Mouse (Mus musculus): ENCODE results near the gene Mnd1. TPM values are rescaled to one million over a fixed set of nuclear protein-coding genes. Genes with fewer than 3 reads are reported as not detected.
A peak's percentile ranks its signal among the peaks of the same experiment; 100 is the strongest.

Mnd1 gene
- 10.0 and 14.2 TPM in 2 replicates for polyA plus RNA-seq (2016; fragmentation: Nextera tagmentation; extraction: Ambion mirVana)

DNA sequence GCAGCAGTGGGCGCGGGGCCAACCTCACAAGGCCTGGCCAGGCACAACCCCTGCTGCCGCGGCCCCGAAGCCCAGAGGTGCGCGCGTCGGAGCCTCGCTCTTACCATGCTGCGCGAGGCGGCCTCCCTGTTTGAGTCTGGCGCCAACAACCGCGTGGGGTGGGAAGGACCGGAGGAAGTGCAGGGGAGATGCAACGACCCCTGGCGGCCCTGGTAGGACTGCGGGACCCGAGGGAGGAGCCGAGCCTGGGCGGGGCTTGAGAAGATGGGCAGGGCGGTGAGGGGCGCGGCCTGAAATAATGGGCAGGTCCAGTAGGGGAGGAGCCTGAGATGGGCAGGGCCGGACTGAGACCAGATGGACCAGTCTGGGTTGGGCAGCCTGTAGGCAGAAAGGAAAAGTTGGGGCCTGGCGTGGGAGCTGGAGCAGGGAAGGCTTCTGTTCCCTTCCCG, at the start of gene Mnd1:
Gene Mnd1 (minus strand): TSS at position 229 of the 449 bp plus-strand sequence.
- peak; percentile 99 for DNase-seq (ENCODE audit: low spot score)
- H3K4me1 ChIP-seq (replicated peaks) = peaks cover 18% of the 10 kb centered on the region
- peak within 1 kb of the TSS; percentile 93 for H3K27ac ChIP-seq
- WGBS = under 1% methylated on average over 29 of the region's 29 CpGs
- H3K27me3 ChIP-seq (ENCODE audit: insufficient read depth, poor library complexity, severe bottlenecking) = no peaks in the 10 kb centered on the region
- peak within 1 kb of the TSS; percentile 62 for H3K4me3 ChIP-seq
- no peaks in the 10 kb centered on the region for H3K9me3 ChIP-seq
- H3K36me3 ChIP-seq = peaks cover 20% of the 10 kb centered on the region

DNA sequence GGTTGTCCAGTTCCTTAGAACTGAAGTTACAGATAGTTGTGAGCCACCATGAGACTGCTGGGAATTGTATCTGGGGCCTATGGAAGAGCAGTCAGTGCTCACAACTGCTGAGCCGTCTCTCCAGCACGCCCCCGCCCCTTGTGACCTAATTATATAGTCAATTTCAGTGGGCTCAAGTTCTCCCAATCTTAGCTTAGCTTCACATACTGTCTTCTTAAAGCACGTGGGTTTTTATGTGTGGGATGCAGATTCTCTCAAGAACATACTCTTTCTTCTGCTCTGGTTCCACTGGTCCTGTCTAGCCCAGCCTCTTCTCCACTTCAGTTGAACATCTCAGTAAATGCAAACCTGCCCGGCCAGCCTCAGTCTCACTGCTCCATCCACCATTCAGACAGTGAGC, 49.1 kb upstream of the Mnd1 start:
- no peak overlapping the region for H3K27ac ChIP-seq
- DNase-seq (ENCODE audit: low spot score) = no peak
- no peak overlapping the region for H3K4me3 ChIP-seq
- 84% methylated on average over 5 of the region's 5 CpGs for WGBS
- H3K36me3 ChIP-seq = peaks cover 73% of the 10 kb centered on the region
- H3K9me3 ChIP-seq = no peaks in the 10 kb centered on the region
- no peaks in the 10 kb centered on the region for H3K27me3 ChIP-seq (ENCODE audit: insufficient read depth, poor library complexity, severe bottlenecking)
- peaks cover 6% of the 10 kb centered on the region for H3K4me1 ChIP-seq (replicated peaks)

DNA sequence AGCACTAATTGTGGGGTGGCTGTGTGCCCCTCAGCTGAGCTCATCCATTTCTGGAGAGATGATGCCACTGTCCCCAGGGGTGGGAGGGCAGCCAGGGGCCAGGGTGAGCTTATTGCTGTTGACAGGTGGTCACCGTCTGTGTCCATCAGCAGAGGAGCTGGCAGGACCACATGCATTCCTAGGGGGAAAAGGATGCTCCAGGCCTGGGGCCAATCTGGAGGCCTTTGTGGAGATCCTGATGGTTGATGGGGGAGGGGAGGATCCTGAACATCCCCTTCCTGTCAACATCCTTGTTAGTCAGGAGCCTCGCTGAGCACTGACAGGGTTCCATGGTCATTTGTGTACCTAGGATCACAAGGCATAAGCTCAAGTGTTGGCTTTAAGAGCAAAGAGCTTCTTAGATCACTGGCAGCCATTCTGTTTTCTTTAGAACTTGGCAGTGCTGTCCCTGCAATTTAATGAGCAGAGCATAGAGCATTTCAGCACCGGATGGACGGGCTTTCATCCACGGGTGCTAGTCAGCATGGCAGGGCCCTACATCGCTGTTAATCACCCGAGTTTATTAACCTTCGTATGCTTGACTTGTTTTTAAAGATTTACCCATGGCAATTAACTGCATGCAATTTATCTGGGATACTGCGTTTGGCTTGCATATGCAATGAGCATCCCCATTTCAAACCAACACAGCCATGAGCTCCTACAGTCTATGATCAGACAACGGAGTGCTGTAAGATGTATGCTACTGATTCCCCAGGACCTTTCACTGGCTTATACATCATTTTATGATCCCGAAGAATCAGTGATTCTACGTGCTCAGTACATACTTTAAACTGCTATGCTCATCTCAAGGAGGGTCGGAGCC, 45.2 kb upstream of the Mnd1 start:
- WGBS = 78% methylated on average over 13 of the region's 13 CpGs
- Histone ChIP-seq H3K4me3 (no peak overlapping the region), H3K27ac (peak overlapping the region; percentile 50), H3K36me3 (peaks cover 63% of the 10 kb centered on the region), H3K4me1 (replicated peaks) (peaks cover 6% of the 10 kb centered on the region), H3K9me3 (no peaks in the 10 kb centered on the region), H3K27me3 (ENCODE audit: insufficient read depth, poor library complexity, severe bottlenecking) (no peaks in the 10 kb centered on the region)
- peak; percentile 49 for DNase-seq (ENCODE audit: low spot score)

- Histone ChIP-seq H3K27ac (no peak overlapping the region), H3K27me3 (ENCODE audit: insufficient read depth, poor library complexity, severe bottlenecking) (no peaks in the 10 kb centered on the region), H3K4me1 (replicated peaks) (peaks cover 6% of the 10 kb centered on the region), H3K36me3 (peaks cover 58% of the 10 kb centered on the region), H3K9me3 (no peaks in the 10 kb centered on the region), H3K4me3 (no peak overlapping the region)
- WGBS = 91% methylated on average over 9 of the region's 9 CpGs
- DNase-seq (ENCODE audit: low spot score) = no peak
Measured at GRCm38 (mm10) chr3:84199516-84199915, 43.9 kb upstream of the Mnd1 start.

- Histone ChIP-seq H3K4me3 (no peak overlapping the region), H3K27ac (no peak overlapping the region), H3K9me3 (no peaks in the 10 kb centered on the region), H3K4me1 (replicated peaks) (peaks cover 11% of the 10 kb centered on the region), H3K36me3 (peaks cover 66% of the 10 kb centered on the region), H3K27me3 (ENCODE audit: insufficient read depth, poor library complexity, severe bottlenecking) (0 out of 2 replicates have a peak, but pooled peaks cover under 1% of the 10 kb centered on the region)
- WGBS = 98% methylated on average over 3 of the region's 3 CpGs
- DNase-seq (ENCODE audit: low spot score) = no peak
Measured at GRCm38 (mm10) chr3:84198229-84198628, 42.6 kb upstream of the Mnd1 start.

DNA sequence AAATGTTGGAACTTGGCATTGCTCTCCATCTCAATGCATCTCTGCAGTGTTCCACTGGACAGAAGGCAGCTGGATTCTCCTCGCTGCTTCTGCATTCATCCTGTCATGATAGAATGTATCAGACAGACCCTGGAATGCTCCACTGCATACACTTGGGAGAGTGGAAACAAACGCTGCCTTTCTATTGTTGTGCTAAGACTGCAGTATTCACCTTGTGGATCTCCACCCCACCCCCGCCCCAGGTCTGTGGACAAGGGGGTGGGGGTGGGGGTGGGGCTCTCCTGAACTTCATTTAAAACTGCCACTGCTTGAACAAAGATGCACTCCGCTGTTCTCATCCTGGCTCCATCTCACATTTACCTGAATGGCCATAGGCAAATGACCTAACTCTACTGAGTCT, 38.3 kb upstream of the Mnd1 start:
- peaks cover 82% of the 10 kb centered on the region for H3K36me3 ChIP-seq
- peaks cover 36% of the 10 kb centered on the region for H3K27me3 ChIP-seq (ENCODE audit: insufficient read depth, poor library complexity, severe bottlenecking)
- H3K4me3 ChIP-seq = no peak overlapping the region
- DNase-seq (ENCODE audit: low spot score) = no peak
- H3K4me1 ChIP-seq (replicated peaks) = peaks cover 28% of the 10 kb centered on the region
- 60% methylated on average over 4 of the region's 4 CpGs for WGBS
- H3K9me3 ChIP-seq = no peaks in the 10 kb centered on the region
- H3K27ac ChIP-seq = no peak overlapping the region

DNA sequence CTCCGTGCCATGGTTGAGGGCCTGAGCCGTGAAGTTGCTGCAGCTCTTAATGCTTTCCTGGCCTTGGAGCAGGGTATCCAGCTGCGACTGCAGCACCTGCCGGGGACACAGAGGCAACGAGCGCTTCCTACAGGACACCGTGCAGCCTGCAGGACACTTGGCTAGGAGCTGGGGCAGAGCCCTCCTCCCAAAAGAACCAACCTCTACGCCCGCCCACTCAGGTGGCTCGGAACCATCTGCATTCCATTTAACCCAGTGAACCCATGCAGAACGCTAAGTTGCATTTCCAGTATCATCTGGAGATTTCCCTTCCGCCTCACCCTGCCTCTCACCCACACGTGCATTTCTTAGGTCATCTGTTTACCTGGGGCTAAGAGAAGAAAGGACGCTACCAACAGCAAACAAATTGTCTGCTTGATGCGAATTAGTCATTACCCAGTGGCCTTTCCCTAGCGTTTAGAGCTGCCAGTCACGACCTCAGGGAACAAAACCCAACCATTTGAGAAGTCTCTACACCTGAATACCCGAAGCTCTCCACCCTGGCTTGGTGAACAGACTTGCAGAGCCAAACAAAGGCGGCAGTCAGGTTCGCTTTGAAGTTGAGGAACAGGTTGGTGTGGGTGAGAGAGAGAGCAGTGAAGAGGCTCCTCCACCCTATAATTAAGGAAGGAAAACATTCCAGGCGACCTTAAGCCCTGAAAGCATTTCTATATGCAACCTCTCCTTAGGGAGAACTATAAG, 35.7 kb upstream of the Mnd1 start:
- H3K4me1 ChIP-seq (replicated peaks) = peaks cover 28% of the 10 kb centered on the region
- no peaks in the 10 kb centered on the region for H3K9me3 ChIP-seq
- H3K27me3 ChIP-seq (ENCODE audit: insufficient read depth, poor library complexity, severe bottlenecking) = peaks cover 36% of the 10 kb centered on the region
- no peak for DNase-seq (ENCODE audit: low spot score)
- WGBS = 48% methylated on average over 21 of the region's 21 CpGs
- peaks cover 83% of the 10 kb centered on the region for H3K36me3 ChIP-seq
- H3K4me3 ChIP-seq = peak overlapping the region; percentile 38
- peak overlapping the region; percentile 70; the same call in 1 of the 2 replicates for H3K27ac ChIP-seq

GRCm38 (mm10) chr3:84190513-84191061, 35.0 kb upstream of the Mnd1 start:
- peak; percentile 38 for DNase-seq (ENCODE audit: low spot score)
- H3K27me3 ChIP-seq (ENCODE audit: insufficient read depth, poor library complexity, severe bottlenecking) = peaks cover 36% of the 10 kb centered on the region
- peaks cover 82% of the 10 kb centered on the region for H3K36me3 ChIP-seq
- peaks cover 28% of the 10 kb centered on the region for H3K4me1 ChIP-seq (replicated peaks)
- peak overlapping the region; percentile 38 for H3K4me3 ChIP-seq
- peak overlapping the region; percentile 70 for H3K27ac ChIP-seq
- 20% methylated on average over 41 of the region's 41 CpGs for WGBS
- H3K9me3 ChIP-seq = no peaks in the 10 kb centered on the region

DNA sequence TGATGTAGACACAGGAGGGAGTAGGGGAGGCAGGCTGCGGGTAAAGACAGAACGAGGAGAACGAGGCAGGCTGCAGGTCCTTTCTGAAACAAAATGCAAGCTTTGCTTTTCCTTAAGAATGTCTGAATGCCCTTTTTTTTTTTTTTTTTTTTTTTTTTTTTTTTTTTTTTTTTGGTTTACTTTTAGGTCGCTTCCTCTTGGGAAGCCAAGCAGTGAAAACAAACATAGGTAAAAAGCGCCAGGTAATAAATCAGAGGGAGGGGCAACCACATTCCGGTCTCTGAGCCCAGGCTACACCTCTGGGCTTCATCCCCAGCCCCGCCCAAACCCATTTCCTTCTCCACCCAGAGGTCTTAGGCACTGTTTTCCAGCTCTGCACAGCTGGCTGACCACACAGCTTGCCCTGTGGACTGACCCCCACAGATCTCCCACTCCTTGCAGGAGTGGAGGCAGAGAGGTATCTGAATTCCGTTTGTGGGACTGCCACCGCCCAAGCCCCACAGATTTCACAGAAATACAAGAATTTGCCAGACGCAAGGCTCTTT, 34.1 kb upstream of the Mnd1 start:
- 55% methylated on average over 10 of the region's 10 CpGs for WGBS
- Histone ChIP-seq H3K27me3 (ENCODE audit: insufficient read depth, poor library complexity, severe bottlenecking) (peaks cover 36% of the 10 kb centered on the region), H3K4me3 (peak overlapping the region; percentile 38; the same call in 1 of the 2 replicates), H3K4me1 (replicated peaks) (peaks cover 28% of the 10 kb centered on the region), H3K36me3 (peaks cover 85% of the 10 kb centered on the region), H3K9me3 (no peaks in the 10 kb centered on the region), H3K27ac (peak overlapping the region; percentile 70; the same call in 1 of the 2 replicates)
- no peak for DNase-seq (ENCODE audit: low spot score)

DNA sequence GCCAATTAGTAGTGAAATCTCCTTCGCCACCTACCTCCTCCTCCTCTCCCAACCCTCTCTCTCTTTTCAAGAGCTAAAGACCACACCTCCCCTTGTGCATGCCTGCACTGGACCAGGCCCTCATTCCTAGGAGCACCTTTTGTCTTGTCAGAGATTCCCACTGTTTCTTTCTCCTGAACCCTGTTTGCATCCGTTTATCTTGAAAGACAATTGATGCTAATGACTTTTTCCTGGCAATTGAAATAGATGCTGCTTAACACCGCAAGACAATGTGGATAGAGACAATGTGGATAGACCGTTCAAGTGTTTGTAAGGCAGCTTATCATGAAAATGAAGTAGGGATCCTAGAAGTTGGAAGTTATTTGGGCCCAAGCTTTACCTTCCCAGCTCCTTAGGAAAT, 26.1 kb upstream of the Mnd1 start:
- peaks cover 49% of the 10 kb centered on the region for H3K36me3 ChIP-seq
- H3K9me3 ChIP-seq = no peaks in the 10 kb centered on the region
- H3K4me1 ChIP-seq (replicated peaks) = peaks cover 19% of the 10 kb centered on the region
- WGBS = 27% methylated on average over 4 of the region's 4 CpGs
- DNase-seq (ENCODE audit: low spot score) = no peak
- H3K27ac ChIP-seq = no peak overlapping the region
- H3K4me3 ChIP-seq = no peak overlapping the region
- H3K27me3 ChIP-seq (ENCODE audit: insufficient read depth, poor library complexity, severe bottlenecking) = no peaks in the 10 kb centered on the region

DNA sequence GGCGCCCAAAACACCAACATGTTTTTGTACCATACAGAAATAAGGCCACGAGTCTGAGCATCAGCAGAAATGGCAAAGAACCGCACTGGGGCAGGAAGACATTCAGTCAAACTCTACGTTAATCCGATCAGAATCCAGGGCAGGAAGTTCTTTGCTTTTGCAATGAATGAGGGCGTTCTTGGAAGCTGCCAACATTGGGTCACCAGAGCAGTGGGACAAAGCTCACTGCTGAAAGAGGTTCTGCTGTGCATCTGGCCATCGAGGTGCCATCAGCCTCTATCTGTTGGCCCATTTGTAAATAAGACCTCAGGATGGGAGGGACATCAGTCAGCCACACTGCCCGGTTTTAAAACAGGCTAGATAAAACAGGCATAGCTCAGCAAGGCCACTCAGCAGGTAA, 25.5 kb upstream of the Mnd1 start:
- Histone ChIP-seq H3K36me3 (peaks cover 48% of the 10 kb centered on the region), H3K27me3 (ENCODE audit: insufficient read depth, poor library complexity, severe bottlenecking) (no peaks in the 10 kb centered on the region), H3K9me3 (no peaks in the 10 kb centered on the region), H3K4me1 (replicated peaks) (peaks cover 26% of the 10 kb centered on the region), H3K4me3 (no peak overlapping the region), H3K27ac (0 out of 2 replicates have a peak overlapping the region, but pooled peaks have one; percentile 12)
- WGBS = 36% methylated on average over 8 of the region's 8 CpGs
- no peak for DNase-seq (ENCODE audit: low spot score)

GRCm38 (mm10) chr3:84180304-84180703, 24.7 kb upstream of the Mnd1 start:
- WGBS = 79% methylated on average over 2 of the region's 2 CpGs
- no peak for DNase-seq (ENCODE audit: low spot score)
- no peaks in the 10 kb centered on the region for H3K27me3 ChIP-seq (ENCODE audit: insufficient read depth, poor library complexity, severe bottlenecking)
- H3K36me3 ChIP-seq = peaks cover 41% of the 10 kb centered on the region
- no peak overlapping the region for H3K4me3 ChIP-seq
- peak overlapping the region; percentile 12; the same call in 1 of the 2 replicates for H3K27ac ChIP-seq
- H3K9me3 ChIP-seq = no peaks in the 10 kb centered on the region
- peaks cover 30% of the 10 kb centered on the region for H3K4me1 ChIP-seq (replicated peaks)
